Mouse (Mus musculus) CD4-positive, CD25-positive, alpha-beta regulatory T cell, adult 4 months (primary cell): ENCODE results near the gene Odaph. TPM values are rescaled to one million over a fixed set of nuclear protein-coding genes. Genes with fewer than 3 reads are reported as not detected.
"Not testable (repeated sequence)": the region's sequence is repeated elsewhere in the genome, so short reads cannot be mapped to it uniquely, and the experiment has no call there.

Experiments
- ATAC-seq: one replicate; pipeline ENCODE4 v1.8.0; 2017
- polyA plus RNA-seq, 2 experiments: library from polyadenylated mRNA; unstranded; fragments of 100-300 nt; shearing (Covaris generic); gene quantifications; one replicate each; pipeline ENCODE4 v1.2.1; 2017

Odaph gene
- not detected for polyA plus RNA-seq

DNA sequence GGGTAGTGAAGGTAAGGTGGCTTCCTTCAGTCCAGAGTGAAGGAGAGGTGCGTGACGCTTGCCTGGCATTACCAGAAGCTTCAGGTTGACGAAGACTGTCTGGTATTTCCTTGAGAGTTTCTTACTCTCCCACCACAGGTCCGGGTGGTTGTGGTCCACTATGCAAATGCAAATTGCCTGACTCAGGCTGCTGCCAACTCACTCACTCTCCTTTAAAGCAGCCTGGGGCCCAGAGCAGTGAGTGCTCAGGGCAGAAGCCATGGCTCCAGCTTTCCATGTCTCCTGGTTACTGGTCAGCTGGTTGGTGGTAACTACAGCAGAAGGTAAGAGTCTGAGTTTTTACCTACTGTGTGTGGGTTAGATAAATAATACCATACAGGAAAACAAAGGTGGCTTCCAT lies at the start of gene Odaph:
Gene Odaph, plus strand, starts transcription at position 240 of the 400 bp plus-strand sequence.
- no peak for ATAC-seq

DNA sequence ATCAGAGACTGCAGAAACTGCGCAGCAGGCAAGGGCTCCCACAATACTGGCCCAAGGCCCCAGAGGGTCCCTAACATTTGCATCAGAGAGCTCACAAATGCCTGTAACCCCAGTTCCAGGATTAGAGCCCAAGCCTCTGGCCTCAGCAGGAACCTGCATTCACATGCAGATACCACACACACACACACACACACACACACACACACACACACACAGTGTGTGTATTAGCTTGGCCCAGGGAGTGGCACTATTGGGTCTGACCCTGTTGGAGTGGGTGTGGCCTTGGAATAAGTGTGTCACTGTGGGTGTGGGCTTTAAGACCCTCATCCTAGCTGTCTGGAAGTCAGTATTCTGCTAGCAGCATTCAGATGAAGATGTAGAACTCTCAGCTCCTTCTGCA lies 41.7 kb upstream of the Odaph start:
- not testable (repeated sequence) for ATAC-seq

DNA sequence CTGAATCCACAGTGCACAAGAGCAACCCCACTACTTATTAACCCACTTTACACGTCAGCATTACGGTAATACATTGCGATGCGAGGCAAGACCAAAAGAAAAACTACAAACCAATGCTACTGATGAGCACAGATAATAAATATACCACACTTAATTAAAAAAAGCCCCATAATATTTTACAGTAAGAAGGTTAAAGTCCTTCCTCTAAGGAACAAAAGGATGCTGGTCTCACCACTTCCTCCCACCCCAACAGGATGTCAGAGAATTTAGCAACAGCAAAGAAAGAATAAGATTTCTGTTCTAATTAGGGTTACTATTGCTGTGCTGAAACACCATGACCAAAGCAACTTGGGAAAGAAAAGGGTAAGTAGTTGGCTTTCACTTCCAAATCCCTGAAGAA lies 40.3 kb upstream of the Odaph start:
- peak; percentile 93 for ATAC-seq

DNA sequence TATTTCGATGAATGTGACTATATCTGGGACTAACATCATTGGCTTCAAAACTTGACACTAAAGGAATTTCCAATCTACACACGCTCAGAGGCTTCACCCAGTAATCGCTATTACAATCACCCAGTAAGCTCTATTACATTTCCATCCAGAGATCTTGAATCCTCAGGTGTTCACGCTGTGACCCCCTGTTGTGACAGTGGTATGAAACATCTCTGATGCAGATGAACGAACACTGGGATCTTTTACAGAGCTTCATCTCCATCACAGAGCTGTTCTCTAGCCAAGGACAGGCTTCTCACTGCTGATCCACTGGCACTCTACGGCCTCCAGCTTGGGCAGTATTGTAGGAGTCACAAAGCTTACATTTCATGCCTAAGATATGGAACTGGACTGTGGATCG lies 37.8 kb upstream of the Odaph start:
- ATAC-seq = no peak

DNA sequence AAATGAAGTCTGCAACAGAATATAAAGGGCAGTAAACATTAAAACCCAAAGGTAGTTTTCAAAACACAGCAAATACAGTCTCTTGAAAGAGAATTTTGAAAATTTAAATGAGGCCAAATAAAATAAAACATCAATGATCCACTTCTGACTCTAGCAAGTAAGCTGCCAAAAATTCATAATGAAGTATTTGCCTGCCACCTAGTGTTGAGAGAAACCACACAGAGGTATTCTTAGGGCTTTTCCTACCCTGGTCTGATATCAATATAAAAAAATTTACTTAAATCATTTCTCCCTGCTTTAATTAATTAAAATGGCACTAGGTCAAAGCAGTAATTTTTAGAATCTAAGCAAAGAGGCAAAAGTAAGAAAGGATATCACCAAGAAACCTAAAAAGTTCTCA lies 35.9 kb upstream of the Odaph start:
- no peak for ATAC-seq

DNA sequence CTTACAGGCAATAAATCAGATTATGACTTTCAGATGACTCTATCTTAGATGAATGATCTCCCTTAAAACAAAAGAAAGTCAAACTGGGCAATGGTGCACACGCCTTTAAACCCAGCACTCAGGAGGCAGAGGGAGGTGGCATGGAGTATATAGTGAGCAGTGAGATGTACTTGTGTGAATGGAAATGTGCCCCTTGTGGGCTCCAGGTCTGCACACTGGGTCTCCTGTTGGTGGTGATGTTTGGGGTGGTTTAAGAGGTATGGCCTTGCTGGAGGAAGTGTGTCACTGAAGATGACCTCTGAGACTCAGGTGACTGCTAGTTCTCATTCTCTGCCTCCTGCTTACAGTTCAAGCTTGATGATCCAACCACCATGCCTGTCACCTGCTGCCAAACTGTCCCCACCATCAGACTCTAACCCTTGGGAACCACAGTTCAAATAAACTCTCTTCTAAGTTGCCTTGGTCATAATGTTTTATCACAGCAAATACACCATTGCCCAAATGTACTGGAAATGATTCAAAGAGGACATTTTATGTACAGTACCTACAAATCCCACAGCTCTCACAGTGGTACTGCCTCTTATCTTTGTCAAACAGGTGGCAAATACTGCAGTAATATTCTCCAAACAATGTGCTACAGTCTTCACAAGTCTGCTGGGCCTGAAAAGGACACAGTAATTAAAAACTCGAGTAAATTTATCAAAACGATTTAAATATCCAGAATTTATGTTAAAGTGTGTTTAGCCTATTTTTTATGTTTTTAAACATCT lies 30.1 kb upstream of the Odaph start:
- no peak for ATAC-seq

DNA sequence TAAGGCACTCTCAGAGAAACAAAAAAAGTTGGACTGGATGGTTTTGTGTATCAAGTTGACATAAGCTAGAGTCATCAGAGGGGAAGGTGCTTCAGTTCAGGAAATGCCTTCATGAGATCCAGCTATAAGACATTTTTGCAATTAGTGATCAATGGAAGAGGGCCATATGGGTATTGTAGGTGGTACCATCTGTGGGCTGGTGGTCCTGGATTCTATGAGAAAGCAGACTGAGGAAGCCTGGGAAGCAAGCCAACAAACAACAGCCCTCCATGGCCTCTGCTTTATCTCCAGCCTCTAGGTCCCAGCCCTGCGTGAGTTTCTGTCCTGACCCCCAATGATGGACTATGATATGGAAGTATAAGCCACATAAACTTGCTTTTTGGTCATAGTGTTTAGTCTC lies 28.2 kb upstream of the Odaph start:
- ATAC-seq = no peak

DNA sequence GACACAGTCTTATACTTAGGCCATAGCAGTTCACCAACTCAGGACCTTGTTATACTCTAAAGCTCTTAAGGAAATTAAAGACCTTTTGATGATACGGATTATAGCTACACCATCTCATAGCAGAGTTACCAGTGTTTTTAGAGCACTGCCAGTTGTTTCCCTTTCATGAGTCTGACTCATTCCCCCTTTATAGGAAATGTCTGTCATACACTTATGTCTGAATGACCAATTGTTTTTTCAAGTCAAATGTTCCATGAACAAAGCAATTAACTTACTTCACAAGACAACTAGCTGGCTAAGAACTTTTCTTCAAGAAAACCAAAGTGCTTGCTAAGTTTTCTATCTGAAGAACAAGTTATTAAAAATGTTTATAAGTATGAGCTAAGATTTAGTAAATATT lies 27.3 kb upstream of the Odaph start:
- no peak for ATAC-seq

DNA sequence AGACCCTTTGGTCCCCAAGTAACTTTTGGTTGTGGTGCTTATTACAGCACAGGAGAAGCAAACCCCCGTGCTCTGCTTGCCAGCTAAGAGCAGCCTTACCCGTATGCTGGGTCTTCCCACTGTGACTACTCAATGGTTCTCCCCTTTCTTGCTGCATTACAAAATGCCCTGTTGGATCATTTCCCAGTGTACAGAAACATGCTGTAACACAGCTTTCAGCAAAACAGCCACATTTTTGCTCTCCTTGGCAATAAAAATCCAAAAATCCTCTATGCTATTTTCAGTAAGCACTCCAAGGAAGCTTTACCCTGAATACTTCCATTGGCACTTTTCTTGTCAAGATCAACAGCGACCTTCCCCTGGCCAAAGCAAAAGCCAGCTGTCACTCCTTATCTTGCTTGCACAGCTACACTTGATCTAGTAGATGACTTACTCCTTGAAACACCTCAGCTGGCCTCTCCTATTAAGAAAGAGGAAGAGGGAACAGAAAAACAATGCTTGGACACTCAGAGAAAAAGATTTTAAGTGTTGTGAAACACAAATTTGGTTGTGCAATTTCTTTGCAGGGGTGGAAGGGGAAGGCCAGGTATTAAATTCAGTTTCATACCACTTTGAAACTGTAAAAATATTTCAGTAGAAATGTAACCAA lies 26.5 kb upstream of the Odaph start:
- no peak for ATAC-seq

DNA sequence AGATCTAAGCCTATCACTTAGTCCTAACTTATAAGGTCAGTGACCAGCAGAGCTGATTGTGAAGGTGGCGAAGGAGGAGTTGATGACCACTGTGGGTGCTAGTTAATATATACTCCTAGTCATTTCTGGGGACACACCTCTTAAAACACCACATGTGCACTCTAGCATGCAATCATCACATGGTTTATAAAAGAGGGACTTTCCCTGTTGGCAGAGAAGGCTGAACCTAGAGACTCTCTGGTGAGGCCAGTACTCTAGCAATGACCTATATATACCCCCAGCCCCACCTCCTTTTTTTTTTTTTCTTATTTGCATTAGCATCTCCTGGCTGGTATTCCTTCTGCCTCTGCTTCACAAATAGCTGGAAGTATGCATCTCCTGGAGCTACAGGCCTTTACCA lies 25.9 kb upstream of the Odaph start:
- ATAC-seq = peak; percentile 43

DNA sequence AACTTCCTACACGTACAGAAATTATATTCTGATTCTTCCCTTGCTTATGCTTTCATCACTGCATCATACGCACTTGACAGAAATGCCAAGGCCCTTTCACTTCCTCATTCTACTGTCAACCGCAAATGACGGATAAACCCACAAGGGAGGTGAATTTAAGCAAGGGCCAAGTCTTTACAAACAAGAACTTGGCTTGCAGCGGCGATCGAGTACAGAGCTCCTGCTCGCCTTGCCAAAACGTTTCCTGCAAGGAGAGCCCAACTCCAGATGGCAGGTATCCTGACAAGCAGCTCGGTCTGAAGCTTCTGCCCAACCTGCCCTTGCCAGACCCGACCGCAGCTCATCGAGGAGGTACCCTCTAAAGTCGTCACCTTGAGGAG lies 25.0 kb upstream of the Odaph start:
- peak; percentile 43 for ATAC-seq

DNA sequence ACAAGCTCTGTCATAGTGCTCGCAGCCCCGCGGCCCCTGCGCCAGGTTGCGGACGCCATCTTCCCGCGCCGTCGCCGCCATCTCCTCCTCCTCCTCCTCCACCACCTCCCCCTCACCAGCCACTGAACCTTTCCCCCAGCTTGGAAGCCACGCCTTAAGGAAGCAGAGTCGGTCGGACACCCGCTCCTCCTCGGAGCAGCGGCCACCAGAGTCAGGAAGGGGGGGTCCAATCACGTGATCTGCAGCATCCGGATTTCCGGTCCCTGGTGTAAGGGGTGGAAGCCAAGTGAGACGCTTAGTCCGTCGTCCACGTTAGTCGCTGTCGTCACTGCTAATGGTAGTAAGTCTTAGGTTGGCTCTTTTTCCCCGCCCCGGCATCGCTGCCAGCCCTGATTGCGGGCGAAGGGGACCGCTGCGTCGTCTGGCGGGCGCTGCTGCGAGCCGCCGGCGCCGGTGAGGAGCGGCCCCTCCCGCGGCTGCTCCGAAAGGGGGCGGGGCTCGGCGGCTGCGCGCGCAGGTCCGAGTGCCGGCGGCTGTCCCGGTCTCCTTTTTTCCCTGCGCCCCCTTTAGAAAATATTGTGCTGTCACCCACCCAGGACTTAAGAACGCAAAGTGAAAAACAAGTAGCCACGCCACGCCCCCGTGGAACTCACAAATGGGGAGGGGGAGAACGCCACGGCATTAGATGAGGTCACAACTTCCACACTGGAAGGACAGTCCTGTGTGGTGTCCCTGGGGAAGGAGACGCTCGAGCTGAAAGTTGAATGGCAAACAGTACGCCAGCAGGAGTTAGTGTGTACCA lies 24.4 kb upstream of the Odaph start, which contains the start of gene Rchy1:
Gene Rchy1, minus strand, starts transcription at position 430 of the 802 bp plus-strand sequence.
- ATAC-seq = peak; percentile 84

DNA sequence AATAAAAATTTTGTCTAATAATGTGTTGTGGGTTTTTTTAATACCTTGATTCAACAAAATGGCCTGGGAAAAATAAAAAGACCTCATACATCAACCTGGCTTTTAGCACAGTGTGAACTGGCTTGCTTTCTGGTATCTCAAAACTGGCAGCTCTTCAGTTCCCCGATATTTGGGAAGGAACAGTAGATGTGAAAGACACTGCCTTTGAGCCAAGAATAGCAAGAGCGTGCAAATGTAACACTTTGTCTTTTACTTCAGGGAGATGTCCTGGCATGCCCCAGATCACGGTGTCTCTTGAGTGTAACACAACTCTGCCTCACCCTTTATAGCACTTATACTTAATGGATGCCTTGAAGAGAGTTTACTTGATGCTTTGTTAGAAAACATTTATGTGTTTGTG lies 15.2 kb upstream of the Odaph start:
- ATAC-seq = no peak

DNA sequence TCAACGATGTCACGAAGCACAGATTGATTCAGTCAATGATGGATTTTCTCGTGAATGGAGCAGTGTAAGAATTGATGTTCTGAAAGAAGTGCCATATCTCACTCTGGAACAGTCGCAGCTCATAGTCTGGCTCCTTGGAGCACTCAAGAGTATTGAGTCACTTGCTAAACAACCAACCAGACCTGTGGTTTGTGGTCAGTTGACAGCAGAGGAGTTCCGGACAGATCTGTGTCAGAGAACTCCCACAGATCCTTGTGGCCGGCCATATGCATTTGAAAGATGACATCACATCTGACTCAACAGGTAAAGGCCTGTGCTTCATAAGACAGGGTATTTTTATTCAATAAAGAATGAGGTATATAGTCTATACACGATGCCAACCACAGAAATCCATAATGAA lies 13.3 kb upstream of the Odaph start:
- ATAC-seq = no peak

DNA sequence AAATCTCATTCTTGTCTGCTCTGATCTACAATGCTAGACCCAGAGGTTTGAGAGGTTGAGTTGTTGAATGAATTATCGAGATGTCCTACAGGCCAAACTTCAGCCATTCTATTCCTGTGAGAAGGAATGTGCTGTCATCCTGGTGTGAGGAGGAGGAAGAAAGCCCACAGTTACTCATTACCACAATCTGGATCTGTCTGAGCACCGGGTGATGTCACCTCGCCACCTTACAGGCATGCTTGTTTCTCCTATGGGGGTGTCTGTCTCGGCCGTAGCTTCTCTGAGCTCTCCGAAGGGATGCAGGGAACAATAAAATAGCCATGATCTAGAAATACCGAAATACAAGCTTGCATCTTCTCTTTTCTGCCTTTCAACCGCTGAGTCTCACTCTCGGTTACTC lies 11.5 kb upstream of the Odaph start:
- no peak for ATAC-seq

DNA sequence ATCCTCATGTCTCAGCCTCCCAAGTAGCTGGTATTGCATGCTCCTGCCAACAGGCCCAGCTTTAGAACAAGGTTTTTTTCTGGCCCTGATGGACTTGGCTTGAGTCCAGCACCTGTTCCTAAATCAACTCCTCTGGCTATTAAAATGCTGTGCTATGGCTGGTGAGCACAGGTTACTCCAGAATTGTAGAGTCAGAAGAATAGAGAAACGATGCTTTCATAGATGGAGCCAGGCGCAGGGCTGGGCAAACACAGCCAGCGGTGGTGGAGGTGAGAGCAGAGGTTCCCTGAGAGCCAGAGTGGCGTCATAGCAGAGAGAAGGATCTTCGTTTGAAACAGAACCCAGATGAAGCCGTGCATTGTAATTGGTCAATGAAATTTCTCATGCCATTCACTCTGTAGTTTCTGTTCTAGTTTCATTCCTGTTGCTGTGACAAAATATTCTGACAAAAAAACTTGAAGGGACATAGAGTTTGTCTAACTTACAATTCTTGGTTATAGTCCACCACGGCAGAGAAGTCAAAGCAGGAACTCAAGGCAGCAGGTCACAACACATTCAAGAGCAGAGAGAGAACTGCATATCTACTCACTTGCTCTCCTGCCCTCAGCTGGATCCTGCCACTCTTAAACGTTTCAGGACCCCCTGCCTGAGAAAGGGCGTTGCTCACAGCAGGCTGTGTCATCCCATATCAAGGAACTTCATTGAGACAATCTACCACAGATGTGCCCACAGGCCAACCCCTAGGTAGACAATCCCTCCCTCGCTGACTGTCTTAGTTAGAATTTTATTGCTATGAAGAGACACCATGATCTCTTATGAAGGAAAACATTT lies 10.5 kb upstream of the Odaph start:
- no peak for ATAC-seq

DNA sequence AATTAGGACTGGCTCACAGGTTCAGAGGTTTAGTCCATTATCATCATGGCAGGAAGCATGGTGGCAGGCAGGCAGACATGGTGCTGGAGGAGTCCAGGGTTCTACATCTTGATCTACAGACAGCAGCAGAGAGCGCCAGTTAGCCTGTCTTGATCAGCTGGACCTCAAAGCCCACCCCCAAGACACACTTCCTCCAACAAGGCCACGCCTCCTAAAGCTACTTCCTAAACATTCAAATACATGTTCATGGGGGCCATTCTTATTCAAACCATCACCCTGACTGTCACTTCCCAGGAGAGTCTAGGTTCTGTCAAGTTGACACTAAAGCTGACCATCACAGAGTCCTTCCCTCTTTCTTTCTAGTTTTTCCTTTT lies 9.9 kb upstream of the Odaph start:
- ATAC-seq = no peak

DNA sequence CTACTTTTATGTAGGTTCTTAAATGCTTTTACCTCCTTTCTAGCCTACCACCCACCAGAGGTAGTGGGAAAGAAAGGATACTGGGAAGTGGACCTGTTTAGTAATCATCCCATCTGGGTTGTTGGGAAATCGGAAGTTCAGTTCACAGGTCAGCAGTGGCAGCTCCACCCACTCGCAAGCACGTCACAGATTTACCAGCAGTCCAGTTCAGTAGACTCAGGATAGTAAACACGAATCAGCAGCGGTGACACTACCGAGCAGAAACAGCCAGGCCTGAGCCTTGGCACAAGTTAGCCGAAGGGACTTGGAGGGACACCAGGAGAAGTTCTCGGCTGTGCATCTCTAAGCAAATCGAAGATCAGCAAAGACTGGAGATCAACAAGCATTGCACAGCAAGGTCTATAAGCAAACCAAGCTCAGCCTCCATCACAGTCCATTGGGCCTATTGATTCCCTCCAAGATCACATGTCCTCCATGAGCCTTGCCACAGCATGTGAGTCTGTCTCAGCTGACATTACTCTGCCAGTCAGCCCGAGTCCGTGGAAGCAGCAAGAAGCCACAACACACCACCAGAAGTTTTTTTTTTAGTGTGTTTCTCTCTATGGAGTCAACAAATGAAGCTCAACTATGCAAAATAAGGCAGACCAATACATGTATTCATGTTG lies 6.0 kb upstream of the Odaph start:
- ATAC-seq = no peak

DNA sequence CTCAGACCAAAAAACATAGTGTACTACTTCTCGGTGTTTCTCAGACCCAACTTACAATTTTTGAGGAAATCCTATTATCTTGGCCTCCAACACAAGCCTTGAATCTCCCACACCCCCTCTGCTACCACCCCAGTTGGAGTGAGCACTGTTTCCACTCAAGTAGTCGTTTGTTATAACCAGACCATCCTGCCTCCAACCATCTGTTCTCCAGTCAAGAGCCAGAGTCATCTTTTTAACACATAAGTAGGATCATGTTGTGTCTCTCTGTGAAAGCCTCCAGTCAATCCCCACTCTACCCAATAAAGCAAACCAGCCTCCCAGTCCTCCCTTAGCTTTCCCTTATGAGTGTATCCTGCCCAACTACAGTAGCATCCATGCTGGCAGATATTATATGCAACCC lies 3.8 kb upstream of the Odaph start:
- no peak for ATAC-seq

DNA sequence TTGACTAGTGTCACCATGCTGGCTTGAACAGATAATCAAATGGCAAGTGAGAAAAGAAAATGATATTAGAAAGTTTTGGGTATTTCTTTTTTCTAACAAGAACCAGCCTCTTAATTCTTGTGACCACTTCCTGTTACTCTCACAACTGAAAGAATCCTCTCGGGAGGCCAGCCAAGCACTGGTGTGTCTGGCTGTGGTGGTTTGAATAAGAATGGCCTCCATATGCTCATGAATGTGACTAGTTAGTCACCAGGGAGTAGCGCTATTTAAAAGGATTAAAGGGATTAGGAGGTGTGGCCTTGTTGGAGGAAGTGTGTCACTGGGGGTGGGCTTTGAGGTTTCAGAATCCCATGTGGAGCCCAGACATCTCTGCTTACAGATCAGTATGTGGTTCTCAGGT lies 1.6 kb upstream of the Odaph start:
- ATAC-seq = peak; percentile 92

DNA sequence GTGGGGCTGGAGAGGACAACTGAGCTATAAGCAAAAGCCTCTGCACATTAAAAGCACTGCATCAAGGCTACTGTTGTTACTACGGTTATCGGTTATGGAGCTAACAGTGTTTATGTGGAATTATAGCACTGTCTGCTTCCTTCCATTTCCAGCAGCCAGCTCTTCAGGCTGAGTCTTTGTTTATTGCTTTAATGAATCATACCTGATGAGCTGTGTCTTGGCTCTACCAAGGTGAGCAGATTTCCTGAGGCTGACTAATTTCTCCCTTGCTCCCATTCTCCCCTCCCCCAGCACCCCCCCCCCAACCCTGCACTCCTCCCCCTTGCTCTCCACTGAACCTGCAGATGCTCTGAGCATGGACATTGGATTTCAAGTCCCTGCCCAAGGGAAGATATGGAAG lies 524 bp downstream of the Odaph start:
- no peak for ATAC-seq

DNA sequence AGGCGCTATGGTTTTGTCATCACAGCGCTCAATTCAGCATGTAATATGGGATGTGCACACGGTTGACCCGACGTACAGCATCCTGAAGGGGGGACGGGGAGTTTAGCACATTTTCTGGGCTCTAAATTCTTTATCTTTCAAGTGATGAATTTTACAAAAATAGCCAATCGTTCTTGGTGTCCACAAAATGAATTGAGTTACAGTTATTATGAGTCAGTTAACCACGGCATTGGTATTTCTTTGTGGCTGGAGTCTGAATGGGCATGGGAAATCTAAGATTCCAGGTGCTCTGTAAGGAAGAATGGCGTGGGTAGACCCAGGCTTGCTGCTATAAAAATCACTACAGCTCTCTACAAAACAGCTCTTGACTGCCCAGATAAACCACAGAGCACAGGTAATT lies 2.0 kb downstream of the Odaph start:
- no peak for ATAC-seq
